Mouse (Mus musculus) heart, embryonic 16.5 days (tissue): ENCODE data around the gene Arid1b. TPM values are rescaled to one million over a fixed set of nuclear protein-coding genes. Genes with fewer than 3 reads are reported as not detected.

Source experiments
- ATAC-seq: fragments of 200-750 bp; cut with Nextera tagmentation; replicated peaks from 2 replicates; pipeline ENCODE4 v1.8.0; 2017; ENCODE audit warnings: moderate number of reproducible peaks; ENCODE audit not compliant: insufficient read depth, low FRiP score; ENCODE audit errors: extremely low read depth
- H3K27ac ChIP-seq: fragments of 300-500 bp; sonication (generic); 2 replicates; pipeline ENCODE4 v1.5.1; 2014; ENCODE audit warnings: mild to moderate bottlenecking, low read length, control low read depth, moderate library complexity
- H3K27me3 ChIP-seq: fragments of 300-500 bp; sonication (generic); 2 replicates; pipeline ENCODE4 v1.6.1; 2014; ENCODE audit warnings: low read length, mixed read lengths; ENCODE audit not compliant: control insufficient read depth, insufficient read depth
- H3K36me3 ChIP-seq: fragments of 300-500 bp; sonication (generic); 2 replicates; pipeline ENCODE4 v1.6.1; 2014; ENCODE audit not compliant: control insufficient read depth, insufficient read depth
- H3K4me1 ChIP-seq: fragments of 300-500 bp; sonication (generic); 2 replicates; pipeline ENCODE4 v1.6.1; 2014; ENCODE audit warnings: low read length, mixed read lengths; ENCODE audit not compliant: control insufficient read depth, insufficient read depth
- H3K4me2 ChIP-seq: fragments of 300-500 bp; sonication (generic); 2 replicates; pipeline ENCODE4 v1.6.1; 2014; ENCODE audit warnings: low read depth, mild to moderate bottlenecking, control low read depth, low read length
- H3K4me3 ChIP-seq: fragments of 300-500 bp; sonication (generic); 2 replicates; pipeline ENCODE4 v1.5.1; 2014; ENCODE audit warnings: mild to moderate bottlenecking, control low read depth, low read length
- H3K9ac ChIP-seq: fragments of 300-500 bp; sonication (generic); 2 replicates; pipeline ENCODE4 v1.6.1; 2014; ENCODE audit warnings: low read length, control low read depth
- H3K9me3 ChIP-seq: fragments of 300-500 bp; sonication (generic); replicated peaks from 2 replicates; pipeline ENCODE4 v1.6.1; 2016; ENCODE audit warnings: low read length; ENCODE audit not compliant: control insufficient read depth
- WGBS: fragments of 180-500 bp; shearing (Covaris S2); extraction: QIAGEN DNeasy Blood & Tissue Kit; methylation state at CpG from one replicate; pipeline ENCODE4 v1.1.7; 2014; 5-methylcytosine and 5-hydroxymethylcytosine counted together
- polyA plus RNA-seq: library from polyadenylated mRNA; unstranded; fragments of >200 nt; fragmentation: Nextera tagmentation; extraction: Ambion mirVana; gene quantifications from 2 replicates; pipeline ENCODE4 v1.2.1, GENCODE M21; 2015

Arid1b gene
- polyA plus RNA-seq, 1 experiment from 2014 or later: 7.1 TPM

DNA sequence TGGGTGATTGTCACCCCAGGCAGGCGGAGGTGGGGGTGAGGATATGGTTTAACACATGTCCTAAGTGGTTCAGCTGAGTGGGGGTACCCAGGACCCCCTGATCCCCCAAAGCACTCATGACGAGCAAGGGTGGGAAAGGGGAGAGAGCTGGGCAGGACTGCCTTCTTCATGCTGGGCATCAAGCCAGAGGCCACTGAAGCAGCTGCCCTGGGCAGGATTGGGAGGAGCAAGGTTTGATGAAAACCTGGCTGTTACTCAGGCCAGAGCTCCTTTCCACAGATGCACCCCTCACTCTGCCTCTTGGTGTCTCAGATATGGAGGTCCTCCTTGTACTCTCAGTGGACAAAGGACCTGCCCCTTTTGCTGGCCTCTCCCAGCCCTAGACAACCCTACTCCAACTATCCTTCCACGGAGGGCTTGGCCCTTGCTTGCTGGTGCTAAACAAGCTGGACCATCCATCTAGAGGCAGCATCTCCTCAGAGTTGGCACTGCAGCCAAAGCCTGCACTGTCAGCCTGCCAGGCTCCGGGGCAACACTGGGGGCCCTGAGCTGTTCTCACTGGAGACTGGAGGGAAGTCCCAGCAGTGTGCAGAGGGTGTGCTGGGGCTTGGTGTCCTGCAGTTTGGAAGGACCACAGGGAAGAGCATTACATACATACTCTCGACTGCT, 304.9 kb downstream of the Arid1b start:
- Histone ChIP-seq H3K27me3 (no peaks in the 10 kb centered on the region), H3K36me3 (no peaks in the 10 kb centered on the region), H3K4me1 (peaks cover 10% of the 10 kb centered on the region), H3K9ac (no peak overlapping the region), H3K27ac (0 out of 2 replicates have a peak overlapping the region, but pooled peaks have one; percentile 34), H3K4me2 (no peak overlapping the region), H3K4me3 (no peak overlapping the region), H3K9me3 (no peaks in the 10 kb centered on the region)
- 63% methylated on average over 5 of the region's 5 CpGs for WGBS
- ATAC-seq: 0 out of 2 replicates have a peak, but pooled peaks have one; percentile 25

DNA sequence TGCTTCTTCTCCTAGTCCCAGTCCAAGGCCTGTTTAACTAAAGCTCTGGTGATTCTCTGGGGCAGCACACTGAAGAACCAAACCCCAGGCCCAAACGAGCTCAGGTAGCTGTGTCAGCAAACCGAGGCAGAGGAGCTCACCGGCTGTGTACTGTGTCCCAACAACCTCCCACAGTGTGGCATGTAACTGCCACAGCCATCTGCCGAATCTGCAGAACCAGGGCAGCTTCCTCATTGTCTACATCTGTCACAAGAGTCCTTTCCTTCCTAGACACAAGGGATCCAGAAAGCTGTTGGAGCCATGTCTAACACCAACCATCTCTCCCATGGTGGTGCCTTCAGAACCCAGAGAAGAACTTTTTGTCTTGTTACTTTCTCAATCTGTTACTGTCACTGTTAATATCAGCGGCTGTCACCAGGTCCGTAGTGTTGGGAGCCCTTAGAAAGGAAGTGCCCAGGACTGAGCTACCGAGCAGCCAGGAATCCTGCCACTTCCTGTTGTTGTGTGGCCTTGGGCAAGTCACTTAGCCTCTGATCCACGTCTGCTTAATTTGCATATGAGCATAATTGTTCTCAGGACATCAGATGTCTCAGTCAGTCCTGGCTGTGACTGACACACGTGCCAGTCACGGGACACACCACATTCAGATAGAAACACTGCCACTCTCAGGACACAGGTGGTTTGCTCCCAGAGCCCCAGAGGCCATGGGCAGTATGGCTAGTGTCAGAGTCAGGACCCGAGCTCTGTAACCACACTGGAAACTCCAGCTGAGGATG, 309.0 kb downstream of the Arid1b start:
- WGBS: 63% methylated on average over 11 of the region's 11 CpGs
- Histone ChIP-seq H3K27me3 (no peaks in the 10 kb centered on the region), H3K9ac (no peak overlapping the region), H3K9me3 (no peaks in the 10 kb centered on the region), H3K4me1 (peaks cover 10% of the 10 kb centered on the region), H3K4me2 (no peak overlapping the region), H3K36me3 (peaks cover 6% of the 10 kb centered on the region; the same call in 1 of the 2 replicates), H3K27ac (no peak overlapping the region), H3K4me3 (no peak overlapping the region)
- no peak for ATAC-seq

DNA sequence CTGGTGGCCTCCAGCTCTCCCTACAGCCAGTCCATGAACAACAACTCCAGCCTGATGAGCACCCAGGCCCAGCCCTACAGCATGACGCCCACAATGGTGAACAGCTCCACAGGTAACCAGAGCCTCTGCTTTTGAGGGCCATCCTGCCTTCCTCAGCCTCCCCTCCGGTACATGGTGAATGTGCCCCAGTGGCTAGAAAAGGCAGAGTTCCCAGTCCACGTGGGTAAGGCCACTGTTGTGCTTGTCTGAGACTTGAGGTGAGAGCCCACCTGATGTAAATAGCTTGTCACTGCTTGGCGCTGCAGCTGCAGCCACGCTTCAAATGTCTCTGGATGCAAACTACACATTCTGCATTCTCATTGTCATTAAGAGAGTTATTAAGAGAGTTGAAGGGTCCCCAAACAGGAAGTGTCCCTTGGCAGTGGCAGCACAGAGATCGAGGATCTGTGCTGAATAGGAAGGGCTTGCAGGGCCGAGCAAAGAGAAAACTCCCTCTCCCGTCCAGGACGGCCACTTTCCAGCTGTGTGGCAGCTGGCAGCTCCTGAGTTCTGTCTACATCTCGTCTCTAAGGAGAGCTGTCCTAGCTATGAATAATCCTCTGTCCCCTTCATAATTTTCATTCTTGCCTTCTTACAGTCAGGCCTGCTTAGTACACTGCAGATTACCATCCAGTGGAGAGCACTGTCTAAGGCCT, 311.8 kb downstream of the Arid1b start:
- Histone ChIP-seq H3K27me3 (no peaks in the 10 kb centered on the region), H3K27ac (no peak overlapping the region), H3K36me3 (peaks cover 6% of the 10 kb centered on the region; the same call in 1 of the 2 replicates), H3K9me3 (no peaks in the 10 kb centered on the region), H3K9ac (no peak overlapping the region), H3K4me2 (no peak overlapping the region), H3K4me3 (no peak overlapping the region), H3K4me1 (no peaks in the 10 kb centered on the region)
- ATAC-seq: no peak
- 75% methylated on average over 10 of the region's 10 CpGs for WGBS

DNA sequence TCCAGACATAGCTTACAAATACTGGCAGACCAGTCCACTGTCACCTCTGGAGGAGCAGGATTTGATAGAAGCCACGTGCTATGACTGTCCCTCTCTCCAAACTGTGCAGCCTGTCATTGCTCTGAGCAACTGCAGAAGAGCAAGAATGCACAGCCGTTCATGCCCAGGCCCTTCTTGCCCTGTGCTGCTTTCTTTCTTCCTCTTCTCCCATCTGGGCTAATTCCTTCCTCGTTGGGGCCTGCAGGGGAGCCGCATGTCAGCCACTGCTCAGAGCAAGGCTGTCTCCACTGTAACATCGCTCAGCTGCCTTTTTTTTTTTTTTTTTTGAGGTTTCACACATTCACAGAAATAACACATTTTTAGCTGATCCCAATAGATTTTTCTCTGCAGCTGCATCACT, 315.8 kb downstream of the Arid1b start:
- H3K4me1 ChIP-seq: no peaks in the 10 kb centered on the region
- no peak overlapping the region for H3K4me2 ChIP-seq
- H3K27ac ChIP-seq: no peak overlapping the region
- ATAC-seq: no peak
- H3K4me3 ChIP-seq: no peak overlapping the region
- H3K27me3 ChIP-seq: no peaks in the 10 kb centered on the region
- WGBS: 25% methylated on average over 5 of the region's 5 CpGs
- H3K9me3 ChIP-seq: no peaks in the 10 kb centered on the region
- no peak overlapping the region for H3K9ac ChIP-seq
- peaks cover 12% of the 10 kb centered on the region for H3K36me3 ChIP-seq

DNA sequence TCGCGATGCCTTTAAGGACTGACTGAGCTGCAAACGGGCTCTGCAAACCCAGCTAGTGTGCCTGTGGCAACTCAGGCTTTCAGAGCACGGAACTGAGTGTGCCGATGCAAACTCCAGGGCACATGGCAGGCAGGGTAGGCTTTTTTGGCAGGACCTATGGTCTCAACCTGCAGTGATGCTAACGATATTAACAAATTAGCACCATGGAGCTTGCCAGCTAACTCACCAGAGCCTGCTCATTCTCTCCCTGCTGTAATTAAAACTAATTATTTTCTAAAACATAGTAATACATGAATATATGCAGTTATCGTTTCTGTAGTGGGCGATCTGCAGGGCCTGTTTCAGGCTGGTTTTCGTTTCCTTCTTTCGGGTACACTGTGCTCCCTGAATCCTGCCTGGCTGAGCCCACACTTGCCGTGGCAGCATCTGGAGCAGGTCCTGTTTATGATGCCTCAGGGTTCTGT, 316.3 kb downstream of the Arid1b start:
- Histone ChIP-seq H3K4me3 (no peak overlapping the region), H3K9me3 (no peaks in the 10 kb centered on the region), H3K4me2 (no peak overlapping the region), H3K27ac (no peak overlapping the region), H3K27me3 (no peaks in the 10 kb centered on the region), H3K4me1 (no peaks in the 10 kb centered on the region), H3K36me3 (peaks cover 12% of the 10 kb centered on the region), H3K9ac (no peak overlapping the region)
- whole genome bisulfite sequencing: 77% methylated on average over 11 of the region's 11 CpGs
- ATAC-seq: no peak

DNA sequence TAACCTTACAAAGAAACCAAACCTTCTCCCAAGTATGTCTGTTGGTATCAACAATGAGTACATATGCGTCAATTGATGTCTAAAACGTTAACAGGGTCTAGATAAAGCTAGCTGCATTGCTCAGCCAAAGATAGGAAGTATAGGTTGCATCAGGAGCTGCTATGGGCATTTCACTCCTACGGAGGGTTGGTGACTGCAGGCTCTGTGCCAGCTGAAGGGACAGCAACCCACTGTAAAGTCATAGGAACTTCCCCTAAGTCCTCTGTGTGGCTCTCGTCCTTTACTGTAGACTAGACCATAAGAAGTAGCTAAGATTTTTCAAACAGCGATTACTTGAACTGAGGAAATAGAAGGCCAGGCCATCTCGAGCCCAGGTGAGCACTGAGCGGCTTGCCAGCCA, 316.9 kb downstream of the Arid1b start:
- no peaks in the 10 kb centered on the region for H3K9me3 ChIP-seq
- ATAC-seq: no peak
- no peaks in the 10 kb centered on the region for H3K27me3 ChIP-seq
- no peak overlapping the region for H3K9ac ChIP-seq
- H3K4me3 ChIP-seq: no peak overlapping the region
- 74% methylated on average over 7 of the region's 7 CpGs for WGBS
- H3K27ac ChIP-seq: no peak overlapping the region
- H3K4me2 ChIP-seq: no peak overlapping the region
- no peaks in the 10 kb centered on the region for H3K4me1 ChIP-seq
- H3K36me3 ChIP-seq: peaks cover 16% of the 10 kb centered on the region

DNA sequence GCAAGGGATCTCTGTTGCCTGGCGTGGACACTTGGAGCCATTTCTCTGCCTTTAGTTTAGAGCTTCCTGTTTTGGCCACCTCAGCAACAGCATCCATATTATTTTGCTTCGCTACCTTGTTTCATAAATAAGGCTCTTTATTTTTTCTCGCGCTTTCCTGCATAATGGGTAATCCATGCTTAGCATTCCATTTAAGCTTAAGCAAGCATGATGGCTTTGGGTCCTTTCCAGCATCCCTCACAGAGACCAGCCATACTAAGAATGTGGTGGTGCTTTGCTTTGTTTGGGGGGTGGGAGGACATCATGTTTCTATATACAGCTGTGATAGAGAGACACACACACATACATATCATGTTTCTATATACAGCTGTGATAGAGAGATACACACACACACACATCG, 318.2 kb downstream of the Arid1b start:
- no peaks in the 10 kb centered on the region for H3K9me3 ChIP-seq
- no peaks in the 10 kb centered on the region for H3K27me3 ChIP-seq
- H3K9ac ChIP-seq: no peak overlapping the region
- H3K4me3 ChIP-seq: no peak overlapping the region
- no peaks in the 10 kb centered on the region for H3K4me1 ChIP-seq
- no peak overlapping the region for H3K4me2 ChIP-seq
- ATAC-seq: no peak
- no peak overlapping the region for H3K27ac ChIP-seq
- WGBS: 86% methylated on average over 5 of the region's 5 CpGs
- peaks cover 14% of the 10 kb centered on the region for H3K36me3 ChIP-seq

DNA sequence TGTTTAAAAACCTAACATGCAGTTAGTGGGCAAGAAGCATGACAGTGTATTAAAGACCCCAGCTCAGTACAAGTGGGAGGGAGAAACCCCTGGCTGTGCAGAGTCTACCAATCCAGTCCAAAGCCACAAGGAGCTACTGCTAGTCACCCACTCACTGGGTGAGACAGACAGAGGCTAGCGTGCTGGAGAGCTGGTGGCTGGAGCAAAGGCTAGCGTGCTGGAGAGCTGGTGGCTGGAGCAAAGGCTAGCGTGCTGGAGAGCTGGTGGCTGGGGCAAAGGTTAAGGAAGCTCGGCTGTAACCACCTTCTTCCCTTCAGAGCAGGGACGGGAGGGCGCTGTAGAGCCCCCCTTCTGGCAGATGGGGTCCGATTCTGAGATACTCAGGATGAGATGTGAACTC, 320.6 kb downstream of the Arid1b start:
- Histone ChIP-seq H3K27ac (no peak overlapping the region), H3K4me2 (no peak overlapping the region), H3K27me3 (no peaks in the 10 kb centered on the region), H3K36me3 (peaks cover 23% of the 10 kb centered on the region), H3K9me3 (no peaks in the 10 kb centered on the region), H3K4me3 (no peak overlapping the region), H3K9ac (no peak overlapping the region), H3K4me1 (no peaks in the 10 kb centered on the region)
- WGBS: 64% methylated on average over 7 of the region's 7 CpGs
- no peak for ATAC-seq

DNA sequence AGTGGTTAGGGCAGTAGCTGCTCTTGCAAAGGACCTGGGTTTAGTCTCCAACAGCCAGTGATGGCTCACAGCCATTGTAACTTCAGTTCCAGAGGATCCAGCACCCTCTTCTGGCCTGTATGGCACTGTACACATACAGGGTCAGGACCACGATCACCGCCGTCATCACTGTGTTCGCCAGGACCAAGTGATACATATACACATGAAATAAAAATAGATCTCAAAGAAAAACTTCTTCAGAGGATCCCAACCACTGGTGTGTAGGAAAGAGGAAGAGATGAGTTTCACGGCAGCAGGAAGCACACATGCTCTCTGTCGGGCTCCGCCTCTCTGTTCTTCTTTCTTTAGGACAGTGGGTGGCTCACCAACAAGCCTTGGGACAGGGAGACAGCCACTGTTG, 322.4 kb downstream of the Arid1b start:
- no peak overlapping the region for H3K4me3 ChIP-seq
- no peaks in the 10 kb centered on the region for H3K9me3 ChIP-seq
- H3K9ac ChIP-seq: no peak overlapping the region
- ATAC-seq: no peak
- peaks cover 4% of the 10 kb centered on the region for H3K4me1 ChIP-seq
- no peak overlapping the region for H3K27ac ChIP-seq
- peaks cover 32% of the 10 kb centered on the region for H3K36me3 ChIP-seq
- H3K4me2 ChIP-seq: no peak overlapping the region
- WGBS: 80% methylated on average over 7 of the region's 7 CpGs
- H3K27me3 ChIP-seq: no peaks in the 10 kb centered on the region
